Mouse (Mus musculus) liver, embryonic 16.5 days (tissue): Measurements from ENCODE around the gene Lamtor3. TPM values are rescaled to one million over a fixed set of nuclear protein-coding genes. Genes with fewer than 3 reads are reported as not detected.
"Not testable (repeated sequence)": the region's sequence is repeated elsewhere in the genome, so short reads cannot be mapped to it uniquely, and the experiment has no call there.

Source experiments
- ATAC-seq: fragments of 200-750 bp; cut with Nextera tagmentation; 2 replicates; pipeline ENCODE4 v1.8.0; 2017; ENCODE audit warnings: low read depth, mild to moderate bottlenecking, moderate number of reproducible peaks, moderate library complexity
- H3K27ac ChIP-seq: fragments of 300-500 bp; sonication (generic); 2 replicates; pipeline ENCODE4 v1.5.1; 2014; ENCODE audit warnings: mild to moderate bottlenecking, low read length
- H3K27me3 ChIP-seq: fragments of 300-500 bp; sonication (generic); 2 replicates; pipeline ENCODE4 v1.6.1; 2014; ENCODE audit warnings: low read depth, low read length, mixed read lengths; ENCODE audit not compliant: control insufficient read depth, insufficient read depth
- H3K36me3 ChIP-seq: fragments of 300-500 bp; sonication (generic); 2 replicates; pipeline ENCODE4 v1.6.1; 2014; ENCODE audit warnings: mild to moderate bottlenecking; ENCODE audit not compliant: control insufficient read depth, insufficient read depth
- H3K4me1 ChIP-seq: fragments of 300-500 bp; sonication (generic); 2 replicates; pipeline ENCODE4 v1.6.1; 2014; ENCODE audit warnings: low read depth, low read length, mixed read lengths; ENCODE audit not compliant: control insufficient read depth
- H3K4me2 ChIP-seq: fragments of 300-500 bp; sonication (generic); 2 replicates; pipeline ENCODE4 v1.6.1; 2014; ENCODE audit warnings: low read depth, low read length, mixed read lengths
- H3K4me3 ChIP-seq: fragments of 300-500 bp; sonication (generic); 2 replicates; pipeline ENCODE4 v1.5.1; 2014; ENCODE audit warnings: low read depth, mild to moderate bottlenecking, low read length
- H3K9ac ChIP-seq: fragments of 300-500 bp; sonication (generic); 2 replicates; pipeline ENCODE4 v1.6.1; 2014; ENCODE audit warnings: low read depth, low read length
- H3K9me3 ChIP-seq: fragments of 300-500 bp; sonication (generic); replicated peaks from 2 replicates; pipeline ENCODE4 v1.6.1; 2016; ENCODE audit warnings: low read length; ENCODE audit not compliant: control insufficient read depth
- WGBS: fragments of 180-500 bp; shearing (Covaris S2); extraction: QIAGEN DNeasy Blood & Tissue Kit; methylation state at CpG from one replicate; pipeline ENCODE4 v1.1.7; 2014; ENCODE audit not compliant: insufficient replicate concordance; 5-methylcytosine and 5-hydroxymethylcytosine counted together
- polyA plus RNA-seq: library from polyadenylated mRNA; unstranded; fragments of >200 nt; fragmentation: Nextera tagmentation; extraction: Ambion mirVana; gene quantifications from 2 replicates; pipeline ENCODE4 v1.2.1, GENCODE M21; 2015

Lamtor3 gene
- polyA plus RNA-seq, 1 experiment from 2014 or later = 48.2 TPM

- no peak for ATAC-seq
- Histone ChIP-seq H3K27me3 (no peaks in the 10 kb centered on the region), H3K4me2 (no peak overlapping the region), H3K27ac (no peak overlapping the region), H3K4me3 (no peak overlapping the region), H3K36me3 (peaks cover 4% of the 10 kb centered on the region), H3K9me3 (no peaks in the 10 kb centered on the region), H3K4me1 (peaks cover 25% of the 10 kb centered on the region), H3K9ac (no peak overlapping the region)
- 60% methylated on average over 8 of the region's 8 CpGs for WGBS
These were observed 45.2 kb downstream of the Lamtor3 start for GRCm38 (mm10) chr3:137963508-137963907.

- not testable (repeated sequence) for H3K9ac ChIP-seq, H3K4me3 ChIP-seq, H3K27me3 ChIP-seq, H3K36me3 ChIP-seq, H3K27ac ChIP-seq, ATAC-seq, H3K4me2 ChIP-seq, H3K9me3 ChIP-seq
- peaks cover 28% of the 10 kb centered on the region for H3K4me1 ChIP-seq
- WGBS = 57% methylated on average over 1 of the region's 1 CpGs
These were observed 45.7 kb downstream of the Lamtor3 start for GRCm38 (mm10) chr3:137964014-137964413.

GRCm38 (mm10) chr3:137968105-137968819 is 50.0 kb downstream of the Lamtor3 start:
- ATAC-seq = no peak
- Histone ChIP-seq H3K27me3 (no peaks in the 10 kb centered on the region), H3K4me1 (peaks cover 56% of the 10 kb centered on the region), H3K27ac (peak overlapping the region; percentile 94), H3K36me3 (peaks cover 3% of the 10 kb centered on the region; the same call in 1 of the 2 replicates), H3K4me2 (peak overlapping the region; percentile 62), H3K9me3 (no peaks in the 10 kb centered on the region), H3K4me3 (peak overlapping the region; percentile 40), H3K9ac (peak overlapping the region; percentile 53)
- WGBS = 20% methylated on average over 14 of the region's 14 CpGs

GRCm38 (mm10) chr3:137968820-137969486 is 50.6 kb downstream of the Lamtor3 start:
- Histone ChIP-seq H3K9me3 (no peaks in the 10 kb centered on the region), H3K4me1 (peaks cover 60% of the 10 kb centered on the region), H3K4me2 (peak overlapping the region; percentile 62), H3K4me3 (peak overlapping the region; percentile 40), H3K27me3 (no peaks in the 10 kb centered on the region), H3K9ac (peak overlapping the region; percentile 53), H3K36me3 (peaks cover 3% of the 10 kb centered on the region; the same call in 1 of the 2 replicates), H3K27ac (peak overlapping the region; percentile 94)
- 11% methylated on average over 9 of the region's 9 CpGs for WGBS
- peak; percentile 52 for ATAC-seq

GRCm38 (mm10) chr3:137969951-137970350 is 51.6 kb downstream of the Lamtor3 start:
- Histone ChIP-seq H3K9ac (peak overlapping the region; percentile 38), H3K27ac (peak overlapping the region; percentile 85), H3K27me3 (no peaks in the 10 kb centered on the region), H3K4me3 (peak overlapping the region; percentile 26), H3K36me3 (peaks cover under 1% of the 10 kb centered on the region; the same call in 1 of the 2 replicates), H3K4me1 (peaks cover 65% of the 10 kb centered on the region), H3K4me2 (peak overlapping the region; percentile 55), H3K9me3 (no peaks in the 10 kb centered on the region)
- ATAC-seq = no peak
- WGBS = 33% methylated on average over 12 of the region's 12 CpGs

GRCm38 (mm10) chr3:137972224-137972623 is 53.9 kb downstream of the Lamtor3 start:
- Histone ChIP-seq H3K4me2 (peak overlapping the region; percentile 57), H3K4me3 (peak overlapping the region; percentile 12), H3K27me3 (no peaks in the 10 kb centered on the region), H3K9me3 (no peaks in the 10 kb centered on the region), H3K9ac (peak overlapping the region; percentile 65), H3K27ac (peak overlapping the region; percentile 96), H3K4me1 (peaks cover 76% of the 10 kb centered on the region), H3K36me3 (no peaks in the 10 kb centered on the region; the same call in 1 of the 2 replicates)
- peak; percentile 92 for ATAC-seq
- WGBS = 17% methylated on average over 5 of the region's 5 CpGs

DNA sequence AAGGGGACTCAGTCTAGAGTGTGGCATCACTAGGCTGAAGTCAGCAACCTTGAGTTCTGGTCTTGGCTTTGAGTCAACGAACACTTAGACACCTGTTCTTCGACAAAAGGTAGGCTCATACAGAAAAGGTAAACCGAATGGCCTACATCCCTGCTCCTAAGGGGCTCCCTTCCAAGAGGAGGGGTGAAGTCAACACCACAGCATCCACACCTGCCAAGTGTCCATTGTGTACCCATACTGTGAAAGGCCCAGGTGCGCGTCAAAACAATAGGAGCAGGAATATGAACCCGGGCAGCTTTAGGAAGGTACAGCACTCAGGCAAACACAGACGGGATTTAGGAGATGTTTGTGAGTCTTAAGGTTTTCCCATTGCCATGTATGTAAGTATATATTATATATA is 54.7 kb downstream of the Lamtor3 start:
- Histone ChIP-seq H3K27me3 (no peaks in the 10 kb centered on the region), H3K9me3 (no peaks in the 10 kb centered on the region), H3K27ac (peak overlapping the region; percentile 96), H3K9ac (peak overlapping the region; percentile 65; the same call in 1 of the 2 replicates), H3K36me3 (no peaks in the 10 kb centered on the region; the same call in 1 of the 2 replicates), H3K4me1 (peaks cover 76% of the 10 kb centered on the region), H3K4me3 (no peak overlapping the region; the same call in 1 of the 2 replicates), H3K4me2 (peak overlapping the region; percentile 57)
- 82% methylated on average over 7 of the region's 7 CpGs for whole genome bisulfite sequencing
- ATAC-seq = no peak

- Histone ChIP-seq H3K9ac (no peak overlapping the region), H3K4me2 (no peak overlapping the region)
- no peak for ATAC-seq
These were observed 56.0 kb downstream of the Lamtor3 start for GRCm38 (mm10) chr3:137974306-137974705.

GRCm38 (mm10) chr3:137975435-137975834 is 57.1 kb downstream of the Lamtor3 start:
- peak overlapping the region; percentile 7; the same call in 1 of the 2 replicates for H3K27ac ChIP-seq

More at GRCm38 (mm10) chr3:137974306-137974705, 56.0 kb downstream of the Lamtor3 start:
- H3K4me3 ChIP-seq = no peak overlapping the region
- no peak overlapping the region for H3K27ac ChIP-seq
- no peaks in the 10 kb centered on the region for H3K27me3 ChIP-seq
- WGBS = 73% methylated on average over 8 of the region's 8 CpGs
- peaks cover 72% of the 10 kb centered on the region for H3K4me1 ChIP-seq
- no peaks in the 10 kb centered on the region; the same call in 1 of the 2 replicates for H3K36me3 ChIP-seq
- H3K9me3 ChIP-seq = no peaks in the 10 kb centered on the region

More at GRCm38 (mm10) chr3:137975435-137975834, 57.1 kb downstream of the Lamtor3 start:
- H3K4me3 ChIP-seq = no peak overlapping the region
- no peak overlapping the region for H3K9ac ChIP-seq
- H3K4me2 ChIP-seq = no peak overlapping the region
- 61% methylated on average over 7 of the region's 7 CpGs for WGBS
- peaks cover 73% of the 10 kb centered on the region for H3K4me1 ChIP-seq
- no peaks in the 10 kb centered on the region; the same call in 1 of the 2 replicates for H3K36me3 ChIP-seq
- H3K9me3 ChIP-seq = no peaks in the 10 kb centered on the region
- no peak for ATAC-seq
- H3K27me3 ChIP-seq = no peaks in the 10 kb centered on the region
